Comparison of ENCODE assay signal across 8 mouse cellular contexts in genomic region chr1:132609048-132609634, GRCm38 (mm10).
DNase-seq lines count a peak whose midpoint lies in the region; ATAC-seq and TF ChIP-seq lines count a peak whose summit lies in the region.

No protein-coding gene starts in this region.

- intact Hi-C loops in left cerebral cortex, adult 2 months (cut with DNase I) = no loop called here

- H3K4me3 ChIP-seq in left cerebral cortex, adult 2 months = no peak overlapping the region
- H3K4me3 ChIP-seq in hindbrain, embryonic 13.5 days = no peak overlapping the region
- no peak overlapping the region for H3K4me3 ChIP-seq in liver, postnatal 0 days (ENCODE audit: low read depth, low read length)

- H3K36me3 ChIP-seq in hindbrain, embryonic 13.5 days = peaks cover 88% of the 10 kb centered on the region
- H3K36me3 ChIP-seq in liver, postnatal 0 days (replicated peaks; ENCODE audit: insufficient read depth, low read length) = no peaks in the 10 kb centered on the region

- TF ChIP-seq EP300 in liver, postnatal 0 days (IDR thresholded peaks at IDR 0.05; ENCODE audit: low read depth) = no peak

- H3K9me3 ChIP-seq in hindbrain, embryonic 13.5 days = no peaks in the 10 kb centered on the region
- no peaks in the 10 kb centered on the region for H3K9me3 ChIP-seq in liver, postnatal 0 days (ENCODE audit: low read length)

- H3K4me2 ChIP-seq in hindbrain, embryonic 13.5 days = no peak overlapping the region
- no peak overlapping the region for H3K4me2 ChIP-seq in liver, postnatal 0 days (ENCODE audit: low read depth, low read length)

- no peaks in the 10 kb centered on the region for H3K27me3 ChIP-seq in hindbrain, embryonic 13.5 days
- H3K27me3 ChIP-seq in liver, postnatal 0 days (ENCODE audit: insufficient read depth, low read length) = no peaks in the 10 kb centered on the region

- peak; percentile 75 for TF ChIP-seq CTCF in left cerebral cortex, adult 2 months (IDR thresholded peaks at IDR 0.05)
- peak; percentile 72 for TF ChIP-seq CTCF in liver, postnatal 0 days (IDR thresholded peaks at IDR 0.05; ENCODE audit: low read depth)

- peak; percentile 67 for ATAC-seq in hindbrain, embryonic 13.5 days (ENCODE audit: low FRiP score)
- no peak for ATAC-seq in liver, postnatal 0 days
- no peak for ATAC-seq in activated CD4-positive, CD25-positive, alpha-beta regulatory T cell, adult 4 months

- H3K4me1 ChIP-seq in hindbrain, embryonic 13.5 days (replicated peaks) = no peaks in the 10 kb centered on the region
- H3K4me1 ChIP-seq in liver, postnatal 0 days (ENCODE audit: insufficient read depth) = no peaks in the 10 kb centered on the region

- no peak overlapping the region for H3K9ac ChIP-seq in hindbrain, embryonic 13.5 days
- H3K9ac ChIP-seq in liver, postnatal 0 days (replicated peaks) = no peak overlapping the region

- no peak overlapping the region for H3K27ac ChIP-seq in left cerebral cortex, adult 2 months
- no peak overlapping the region for H3K27ac ChIP-seq in hindbrain, embryonic 13.5 days
- no peak overlapping the region for H3K27ac ChIP-seq in liver, postnatal 0 days (ENCODE audit: low read depth)

- DNase-seq in left cerebral cortex, adult 2 months (ENCODE audit: extremely low spot score in 1 of 2, low spot score in 2 of 2) = peak; percentile 49 to 62
- DNase-seq in left cerebral cortex, adult 8-10 months (ENCODE audit: low spot score in 2 of 2) = no peak
- peak; percentile 72 for DNase-seq in R1 (ENCODE audit: low read depth, low spot score)
- peak; percentile 66 to 75 for DNase-seq in cerebellum, postnatal 4 days (ENCODE audit: low spot score in 2 of 2)
- peak; percentile 65 for DNase-seq in liver, postnatal 0 days
- peak; percentile 55 for DNase-seq in ovary, postnatal 36 days (ENCODE audit: low spot score)

- WGBS in hindbrain, embryonic 13.5 days = 39% methylated on average over 4 of the region's 4 CpGs
- 36% methylated on average over 4 of the region's 4 CpGs for WGBS in liver, postnatal 0 days (ENCODE audit: insufficient replicate concordance)

Comparison
In these comparisons a context has a peak if more than half of its experiments do, and no peak if none do; other contexts are left out.
1. DNase-seq: peak in left cerebral cortex, adult 2 months (2 of 2), R1 (single experiment), cerebellum, postnatal 4 days (2 of 2), liver, postnatal 0 days (single experiment) and ovary, postnatal 36 days (single experiment); none in left cerebral cortex, adult 8-10 months (0 of 2).